ENCODE assay signal across 8 mouse cellular contexts in genomic region chr1:86472197-86472952, GRCm38 (mm10). TPM values are rescaled to one million over a fixed set of nuclear protein-coding genes. Genes with fewer than 3 reads are reported as not detected.
A peak's percentile ranks its signal among the peaks of the same experiment; 100 is the strongest.
DNase-seq lines count a peak whose midpoint lies in the region; ATAC-seq lines count a peak whose summit lies in the region.

No protein-coding gene starts in this region.

- H3K36me3 ChIP-seq in forebrain, embryonic 15.5 days, result no peaks in the 10 kb centered on the region
- H3K36me3 ChIP-seq in limb, embryonic 11.5 days (ENCODE audit: control insufficient read depth, insufficient read depth, low read length), result no peaks in the 10 kb centered on the region
- H3K36me3 ChIP-seq in midbrain, embryonic 10.5 days, result no peaks in the 10 kb centered on the region

- peaks cover 11% of the 10 kb centered on the region for H3K4me1 ChIP-seq in forebrain, embryonic 15.5 days
- peaks cover 5% of the 10 kb centered on the region for H3K4me1 ChIP-seq in limb, embryonic 11.5 days (ENCODE audit: control insufficient read depth, insufficient read depth, low read length)
- H3K4me1 ChIP-seq in midbrain, embryonic 10.5 days, result peaks cover 18% of the 10 kb centered on the region

- 0 out of 2 replicates have a peak overlapping the region, but pooled peaks have one; percentile 25 for H3K9ac ChIP-seq in forebrain, embryonic 15.5 days (replicated peaks)
- H3K9ac ChIP-seq in limb, embryonic 11.5 days (ENCODE audit: low read length), result peak overlapping the region; percentile 61

- no peaks in the 10 kb centered on the region for H3K27me3 ChIP-seq in forebrain, embryonic 15.5 days
- no peaks in the 10 kb centered on the region for H3K27me3 ChIP-seq in limb, embryonic 11.5 days (ENCODE audit: control insufficient read depth, insufficient read depth, low read length)
- H3K27me3 ChIP-seq in midbrain, embryonic 10.5 days (ENCODE audit: low read depth, poor library complexity, severe bottlenecking), result no peaks in the 10 kb centered on the region

- peak overlapping the region; percentile 49 for H3K27ac ChIP-seq in forebrain, embryonic 15.5 days (replicated peaks)
- peak overlapping the region; percentile 65 for H3K27ac ChIP-seq in limb, embryonic 11.5 days (replicated peaks; ENCODE audit: low read depth, low read length)
- peak overlapping the region; percentile 82 for H3K27ac ChIP-seq in midbrain, embryonic 10.5 days (replicated peaks)

- peak overlapping the region; percentile 37 for H3K4me2 ChIP-seq in forebrain, embryonic 15.5 days (replicated peaks)
- H3K4me2 ChIP-seq in limb, embryonic 11.5 days (ENCODE audit: low read depth, severe bottlenecking), result peak overlapping the region; percentile 35

- peak; percentile 92 for DNase-seq in R1 (ENCODE audit: low read depth, low spot score)
- peak; percentile 76 for DNase-seq in cerebellum, adult 11-12 months
- peak; percentile 89 for DNase-seq in heart, postnatal 4 days
- peak; percentile 76 for DNase-seq in limb, embryonic 11.5 days (ENCODE audit: low spot score)
- peak; percentile 52 for DNase-seq in midbrain, embryonic 10.5 days (ENCODE audit: low spot score)
- DNase-seq in spleen, postnatal 4 days (ENCODE audit: low spot score in 2 of 2), result peak; percentile 74 to 87
- DNase-seq in layer of hippocampus, postnatal 36 days, result no peak

- WGBS in forebrain, embryonic 15.5 days, result 15% methylated on average over 31 of the region's 31 CpGs
- WGBS in limb, embryonic 11.5 days, result 25% methylated on average over 31 of the region's 31 CpGs
- WGBS in midbrain, embryonic 10.5 days, result 28% methylated on average over 31 of the region's 31 CpGs

- no peaks in the 10 kb centered on the region for H3K9me3 ChIP-seq in forebrain, embryonic 15.5 days
- H3K9me3 ChIP-seq in limb, embryonic 11.5 days (ENCODE audit: control insufficient read depth, low read length), result no peaks in the 10 kb centered on the region
- no peaks in the 10 kb centered on the region for H3K9me3 ChIP-seq in midbrain, embryonic 10.5 days (replicated peaks)

- ATAC-seq in forebrain, embryonic 15.5 days (replicated peaks), result peak; percentile 32; the same call in 1 of the 2 replicates
- ATAC-seq in limb, embryonic 11.5 days (ENCODE audit: insufficient number of reproducible peaks, low FRiP score, low TSS enrichment, low read depth), result peak; percentile 51

- H3K4me3 ChIP-seq in forebrain, embryonic 15.5 days, result 0 out of 2 replicates have a peak overlapping the region, but pooled peaks have one; percentile 12
- H3K4me3 ChIP-seq in limb, embryonic 11.5 days (ENCODE audit: low read depth, low read length), result no peak overlapping the region
- peak overlapping the region; percentile 41 for H3K4me3 ChIP-seq in midbrain, embryonic 10.5 days

RNA-seq across cellular contexts. Expression of gene Tex44, which starts 46.2 kb away (rescaled TPM):
- not detected in 2 replicates for polyA plus RNA-seq in forebrain, embryonic 15.5 days (2015; fragmentation: Nextera tagmentation; extraction: Ambion mirVana)
- total RNA-seq in heart, postnatal 4 days (2021), result not detected
- polyA plus RNA-seq in limb, embryonic 11.5 days (2014; fragmentation: Nextera tagmentation; extraction: Ambion mirVana), result not detected in 2 replicates
- 0.07 and 0.11 TPM in 2 replicates for polyA plus RNA-seq in midbrain, embryonic 10.5 days (2016; fragmentation: Nextera tagmentation; extraction: Ambion mirVana)
- not detected for total RNA-seq in layer of hippocampus, postnatal 36 days (2021)

RNA-seq across cellular contexts. Expression of gene Nmur1, which starts 46.3 kb away (rescaled TPM):
- 0.18 TPM in 1 of 2 replicates, not detected in the other for polyA plus RNA-seq in forebrain, embryonic 15.5 days (2015; fragmentation: Nextera tagmentation; extraction: Ambion mirVana)
- total RNA-seq in heart, postnatal 4 days (2021), result not detected
- 0.12 and 0.40 TPM in 2 replicates for polyA plus RNA-seq in limb, embryonic 11.5 days (2014; fragmentation: Nextera tagmentation; extraction: Ambion mirVana)
- not detected in 2 replicates for polyA plus RNA-seq in midbrain, embryonic 10.5 days (2016; fragmentation: Nextera tagmentation; extraction: Ambion mirVana)
- total RNA-seq in layer of hippocampus, postnatal 36 days (2021), result not detected

RNA-seq across cellular contexts. Expression of gene Ptma, which starts 54.2 kb away (rescaled TPM):
- polyA plus RNA-seq in forebrain, embryonic 15.5 days (2015; fragmentation: Nextera tagmentation; extraction: Ambion mirVana), result 2,368 and 2,448 TPM in 2 replicates
- total RNA-seq in heart, postnatal 4 days (2021), result 100 to 1,000 TPM; 724 to 726 TPM
- polyA plus RNA-seq in limb, embryonic 11.5 days (2014; fragmentation: Nextera tagmentation; extraction: Ambion mirVana), result 4,370 and 4,506 TPM in 2 replicates
- polyA plus RNA-seq in midbrain, embryonic 10.5 days (2016; fragmentation: Nextera tagmentation; extraction: Ambion mirVana), result 2,732 and 2,904 TPM in 2 replicates
- total RNA-seq in layer of hippocampus, postnatal 36 days (2021), result 100 to 1,000 TPM; 507 to 508 TPM

Comparison
In these comparisons a context has a peak if more than half of its experiments do, and no peak if none do; other contexts are left out.
1. DNase-seq: peak in R1 (single experiment), cerebellum, adult 11-12 months (single experiment), heart, postnatal 4 days (single experiment), limb, embryonic 11.5 days (single experiment), midbrain, embryonic 10.5 days (single experiment) and spleen, postnatal 4 days (2 of 2); none in layer of hippocampus, postnatal 36 days (0 of 2).
2. Peak in every context shown above with its lines, with median percentiles within 50 percentile points of each other: H3K27ac ChIP-seq.